Mouse (Mus musculus): Measurements from ENCODE around the gene Ppil1. TPM values are rescaled to one million over a fixed set of nuclear protein-coding genes. Genes with fewer than 3 reads are reported as not detected.
"Not testable (repeated sequence)": the region's sequence is repeated elsewhere in the genome, so short reads cannot be mapped to it uniquely, and the experiment has no call there.

Gene Ppil1
- polyA plus RNA-seq, 1 experiment from 2014 or later: 113 TPM

GRCm38 (mm10) chr17:29258921-29259320, 5.1 kb downstream of the Ppil1 start:
- Histone ChIP-seq H3K4me2 (no peak overlapping the region), H3K4me1 (peaks cover 28% of the 10 kb centered on the region), H3K9me3 (no peaks in the 10 kb centered on the region), H3K27ac (no peak overlapping the region), H3K36me3 (replicated peaks) (no peaks in the 10 kb centered on the region; the same call in 1 of the 2 replicates), H3K9ac (no peak overlapping the region), H3K4me3 (no peak overlapping the region), H3K27me3 (replicated peaks) (no peaks in the 10 kb centered on the region)
- WGBS: 97% methylated on average over 2 of the region's 2 CpGs
- ATAC-seq (replicated peaks): no peak

- 86% methylated on average over 10 of the region's 10 CpGs for WGBS
- no peaks in the 10 kb centered on the region for H3K9me3 ChIP-seq
- H3K4me1 ChIP-seq: peaks cover 26% of the 10 kb centered on the region
- H3K4me3 ChIP-seq: no peak overlapping the region
- ATAC-seq (replicated peaks): no peak
- H3K27ac ChIP-seq: no peak overlapping the region
- H3K9ac ChIP-seq: no peak overlapping the region
- no peak overlapping the region for H3K4me2 ChIP-seq
- H3K36me3 ChIP-seq (replicated peaks): no peaks in the 10 kb centered on the region; the same call in 1 of the 2 replicates
- H3K27me3 ChIP-seq (replicated peaks): no peaks in the 10 kb centered on the region
Measured at GRCm38 (mm10) chr17:29258025-29258558, 5.9 kb downstream of the Ppil1 start.

GRCm38 (mm10) chr17:29257001-29257511, 6.9 kb downstream of the Ppil1 start:
- Histone ChIP-seq H3K27me3 (replicated peaks) (no peaks in the 10 kb centered on the region), H3K4me2 (no peak overlapping the region), H3K4me1 (peaks cover 20% of the 10 kb centered on the region), H3K36me3 (replicated peaks) (no peaks in the 10 kb centered on the region; the same call in 1 of the 2 replicates), H3K9ac (no peak overlapping the region), H3K27ac (no peak overlapping the region), H3K4me3 (no peak overlapping the region), H3K9me3 (no peaks in the 10 kb centered on the region)
- WGBS: 93% methylated on average over 10 of the region's 10 CpGs
- ATAC-seq (replicated peaks): no peak

GRCm38 (mm10) chr17:29256507-29256906, 7.5 kb downstream of the Ppil1 start:
- H3K4me3 ChIP-seq: no peak overlapping the region
- ATAC-seq (replicated peaks): no peak
- 84% methylated on average over 6 of the region's 6 CpGs for WGBS
- peaks cover 3% of the 10 kb centered on the region; the same call in 1 of the 2 replicates for H3K36me3 ChIP-seq (replicated peaks)
- no peaks in the 10 kb centered on the region for H3K9me3 ChIP-seq
- no peak overlapping the region for H3K9ac ChIP-seq
- no peak overlapping the region for H3K27ac ChIP-seq
- peaks cover 20% of the 10 kb centered on the region for H3K4me1 ChIP-seq
- H3K27me3 ChIP-seq (replicated peaks): no peaks in the 10 kb centered on the region
- H3K4me2 ChIP-seq: no peak overlapping the region

GRCm38 (mm10) chr17:29254784-29255183, 9.2 kb downstream of the Ppil1 start:
- not testable (repeated sequence) for H3K4me2 ChIP-seq; H3K27me3 ChIP-seq (replicated peaks); H3K4me3 ChIP-seq; H3K36me3 ChIP-seq (replicated peaks); H3K9ac ChIP-seq; ATAC-seq (replicated peaks); H3K27ac ChIP-seq; H3K9me3 ChIP-seq
- H3K4me1 ChIP-seq: peaks cover 20% of the 10 kb centered on the region
- WGBS: 87% methylated on average over 6 of the region's 6 CpGs

- 86% methylated on average over 9 of the region's 9 CpGs for WGBS
Measured at GRCm38 (mm10) chr17:29253684-29254083, 10.3 kb downstream of the Ppil1 start.

GRCm38 (mm10) chr17:29253236-29253635, 10.8 kb downstream of the Ppil1 start:
- H3K4me1 ChIP-seq: peaks cover 15% of the 10 kb centered on the region
- H3K4me3 ChIP-seq: no peak overlapping the region
- H3K9me3 ChIP-seq: no peaks in the 10 kb centered on the region
- no peaks in the 10 kb centered on the region for H3K27me3 ChIP-seq (replicated peaks)
- peaks cover 9% of the 10 kb centered on the region; the same call in 1 of the 2 replicates for H3K36me3 ChIP-seq (replicated peaks)
- H3K9ac ChIP-seq: no peak overlapping the region
- 91% methylated on average over 2 of the region's 2 CpGs for WGBS
- no peak for ATAC-seq (replicated peaks)
- no peak overlapping the region for H3K27ac ChIP-seq
- H3K4me2 ChIP-seq: no peak overlapping the region

More at GRCm38 (mm10) chr17:29253684-29254083, 10.3 kb downstream of the Ppil1 start:
- Histone ChIP-seq H3K4me3 (no peak overlapping the region), H3K9ac (no peak overlapping the region), H3K4me2 (no peak overlapping the region), H3K9me3 (no peaks in the 10 kb centered on the region), H3K4me1 (peaks cover 15% of the 10 kb centered on the region), H3K36me3 (replicated peaks) (peaks cover 9% of the 10 kb centered on the region; the same call in 1 of the 2 replicates), H3K27me3 (replicated peaks) (no peaks in the 10 kb centered on the region), H3K27ac (no peak overlapping the region)
- ATAC-seq (replicated peaks): no peak

GRCm38 (mm10) chr17:29251608-29252390, 12.2 kb downstream of the Ppil1 start:
- H3K4me3 ChIP-seq: no peak overlapping the region
- H3K27ac ChIP-seq: no peak overlapping the region
- no peak overlapping the region for H3K9ac ChIP-seq
- no peaks in the 10 kb centered on the region for H3K27me3 ChIP-seq (replicated peaks)
- no peak; the same call in 1 of the 2 replicates for ATAC-seq (replicated peaks)
- no peak overlapping the region for H3K4me2 ChIP-seq
- peaks cover 9% of the 10 kb centered on the region; the same call in 1 of the 2 replicates for H3K36me3 ChIP-seq (replicated peaks)
- 76% methylated on average over 15 of the region's 15 CpGs for WGBS
- peaks cover 15% of the 10 kb centered on the region for H3K4me1 ChIP-seq
- H3K9me3 ChIP-seq: no peaks in the 10 kb centered on the region

GRCm38 (mm10) chr17:29251006-29251405, 13.0 kb downstream of the Ppil1 start:
- not testable (repeated sequence) for H3K27me3 ChIP-seq (replicated peaks); H3K4me2 ChIP-seq; H3K36me3 ChIP-seq (replicated peaks); H3K9me3 ChIP-seq; H3K9ac ChIP-seq; ATAC-seq (replicated peaks); H3K27ac ChIP-seq; H3K4me3 ChIP-seq
- 86% methylated on average over 14 of the region's 14 CpGs for WGBS
- peaks cover 20% of the 10 kb centered on the region for H3K4me1 ChIP-seq

- no peak overlapping the region for H3K4me2 ChIP-seq
- peaks cover 35% of the 10 kb centered on the region for H3K4me1 ChIP-seq
- H3K36me3 ChIP-seq (replicated peaks): peaks cover 9% of the 10 kb centered on the region; the same call in 1 of the 2 replicates
- no peak overlapping the region for H3K4me3 ChIP-seq
- H3K9ac ChIP-seq: no peak overlapping the region
- no peak for ATAC-seq (replicated peaks)
- no peaks in the 10 kb centered on the region for H3K27me3 ChIP-seq (replicated peaks)
- H3K9me3 ChIP-seq: no peaks in the 10 kb centered on the region
- 62% methylated on average over 9 of the region's 9 CpGs for WGBS
- H3K27ac ChIP-seq: no peak overlapping the region
Measured at GRCm38 (mm10) chr17:29249512-29249911, 14.5 kb downstream of the Ppil1 start.

- H3K27me3 ChIP-seq (replicated peaks): no peaks in the 10 kb centered on the region
- no peaks in the 10 kb centered on the region for H3K9me3 ChIP-seq
- ATAC-seq (replicated peaks): no peak
- H3K9ac ChIP-seq: no peak overlapping the region
- H3K4me3 ChIP-seq: no peak overlapping the region
- H3K4me1 ChIP-seq: peaks cover 48% of the 10 kb centered on the region
- no peak overlapping the region for H3K4me2 ChIP-seq
- WGBS: 81% methylated on average over 13 of the region's 13 CpGs
- no peak overlapping the region for H3K27ac ChIP-seq
- peaks cover 9% of the 10 kb centered on the region; the same call in 1 of the 2 replicates for H3K36me3 ChIP-seq (replicated peaks)
Measured at GRCm38 (mm10) chr17:29247881-29248280, 16.1 kb downstream of the Ppil1 start.

GRCm38 (mm10) chr17:29246602-29247001, 17.4 kb downstream of the Ppil1 start:
- Histone ChIP-seq H3K36me3 (replicated peaks) (peaks cover 8% of the 10 kb centered on the region; the same call in 1 of the 2 replicates), H3K27ac (0 out of 2 replicates have a peak overlapping the region, but pooled peaks have one; percentile 9), H3K9me3 (no peaks in the 10 kb centered on the region), H3K27me3 (replicated peaks) (no peaks in the 10 kb centered on the region), H3K4me3 (no peak overlapping the region), H3K4me1 (peaks cover 42% of the 10 kb centered on the region), H3K4me2 (no peak overlapping the region), H3K9ac (no peak overlapping the region)
- ATAC-seq (replicated peaks): peak; percentile 31; the same call in 1 of the 2 replicates
- 19% methylated on average over 5 of the region's 5 CpGs for WGBS
